Mouse (Mus musculus) layer of hippocampus, postnatal 25 days (tissue): ENCODE data around the gene Hist1h1e. TPM values are rescaled to one million over a fixed set of nuclear protein-coding genes. Genes with fewer than 3 reads are reported as not detected.
"Not testable (repeated sequence)": the region's sequence is repeated elsewhere in the genome, so short reads cannot be mapped to it uniquely, and the experiment has no call there.

Experiments
- DNase-seq, 2 experiments: peaks; one replicate each; pipeline ENCODE4 v3.0.0; 2022; ENCODE audit warnings: mixed read lengths in 2 of 2, low spot score in 1 of 2; ENCODE audit errors: extremely low spot score in 1 of 2
- microRNA-seq, 2 experiments: library from miRNA; unstranded; fragments of <30 nt; microRNA quantifications; one replicate each; pipeline ENCODE4 v1.2.0; 2021
- total RNA-seq, 2 experiments: library from RNA; stranded (reverse); gene quantifications; 2 replicates each; pipeline ENCODE4 v1.2.3; 2021

The Hist1h1e gene
- total RNA-seq, 2 experiments from 2014 or later = 45.8 to 59.4 TPM

DNA sequence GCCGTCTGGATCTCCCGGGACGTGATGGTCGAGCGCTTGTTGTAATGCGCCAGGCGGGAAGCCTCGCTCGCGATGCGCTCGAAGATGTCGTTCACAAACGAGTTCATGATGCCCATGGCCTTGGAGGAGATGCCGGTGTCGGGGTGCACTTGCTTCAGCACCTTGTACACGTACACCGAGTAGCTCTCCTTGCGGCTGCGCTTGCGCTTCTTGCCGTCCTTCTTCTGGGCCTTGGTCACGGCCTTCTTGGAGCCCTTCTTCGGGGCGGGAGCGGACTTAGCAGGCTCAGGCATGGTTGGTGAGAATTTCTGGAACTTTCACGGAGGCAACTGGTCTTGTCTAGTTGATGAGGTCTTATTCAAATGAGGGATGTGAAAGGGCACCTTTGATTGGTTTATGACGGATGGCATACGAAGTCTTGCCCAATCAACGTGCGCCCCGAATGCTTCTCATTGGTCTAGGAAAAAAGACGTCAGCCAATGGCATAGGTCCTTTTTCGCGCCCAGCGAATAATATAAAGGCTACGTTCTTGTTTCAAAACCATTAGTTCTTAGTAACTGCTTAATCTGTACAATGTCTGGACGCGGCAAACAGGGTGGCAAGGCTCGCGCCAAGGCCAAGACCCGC is 48.3 kb downstream of the Hist1h1e start, which contains the start of the genes Hist1h2bf and Hist1h2ad:
TSS of gene Hist1h2bf (minus strand) at position 299 of the 627 bp plus-strand sequence.
TSS of gene Hist1h2ad (plus strand) at position 484 of the 627 bp plus-strand sequence.
- peak; percentile 73 to 75 for DNase-seq

DNA sequence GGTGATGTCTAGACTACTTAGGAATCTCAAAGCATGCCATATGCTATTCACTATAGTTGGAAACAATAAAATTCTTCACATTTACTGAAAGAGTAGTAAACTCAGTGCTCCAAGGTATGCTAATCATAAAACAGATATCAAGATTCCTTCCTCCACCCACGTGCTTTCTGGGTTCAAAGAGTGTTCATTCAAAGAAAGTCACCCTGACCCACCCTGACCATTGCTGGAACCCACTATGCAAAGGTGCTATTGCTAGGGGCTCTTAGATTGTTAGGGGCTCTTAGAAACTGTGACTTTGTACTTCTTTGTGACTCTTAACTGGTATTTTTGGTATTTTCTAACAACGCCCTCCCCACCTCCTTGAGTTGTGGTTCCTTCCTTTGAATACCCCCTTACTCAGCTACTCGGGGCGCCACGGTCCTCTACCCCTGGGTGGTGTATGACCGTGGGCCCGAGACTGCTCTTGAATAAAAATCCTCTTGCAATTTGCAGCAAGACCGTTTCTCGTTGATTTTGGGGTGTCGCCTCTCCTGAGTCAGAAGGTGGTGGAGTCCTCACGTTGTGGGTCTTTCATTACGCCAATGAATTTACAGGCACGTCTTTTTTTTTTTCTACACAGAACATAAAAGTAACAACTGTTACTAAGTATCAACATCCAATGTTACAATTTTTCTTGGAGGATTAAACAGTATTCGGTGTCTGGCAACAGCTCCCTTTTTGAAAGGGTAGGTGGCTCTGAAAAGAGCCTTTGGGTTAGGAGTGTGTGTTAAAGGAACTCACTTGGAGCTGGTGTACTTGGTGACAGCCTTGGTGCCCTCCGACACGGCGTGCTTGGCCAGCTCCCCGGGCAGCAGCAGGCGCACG is 49.1 kb downstream of the Hist1h1e start:
- not testable (repeated sequence) for DNase-seq

DNA sequence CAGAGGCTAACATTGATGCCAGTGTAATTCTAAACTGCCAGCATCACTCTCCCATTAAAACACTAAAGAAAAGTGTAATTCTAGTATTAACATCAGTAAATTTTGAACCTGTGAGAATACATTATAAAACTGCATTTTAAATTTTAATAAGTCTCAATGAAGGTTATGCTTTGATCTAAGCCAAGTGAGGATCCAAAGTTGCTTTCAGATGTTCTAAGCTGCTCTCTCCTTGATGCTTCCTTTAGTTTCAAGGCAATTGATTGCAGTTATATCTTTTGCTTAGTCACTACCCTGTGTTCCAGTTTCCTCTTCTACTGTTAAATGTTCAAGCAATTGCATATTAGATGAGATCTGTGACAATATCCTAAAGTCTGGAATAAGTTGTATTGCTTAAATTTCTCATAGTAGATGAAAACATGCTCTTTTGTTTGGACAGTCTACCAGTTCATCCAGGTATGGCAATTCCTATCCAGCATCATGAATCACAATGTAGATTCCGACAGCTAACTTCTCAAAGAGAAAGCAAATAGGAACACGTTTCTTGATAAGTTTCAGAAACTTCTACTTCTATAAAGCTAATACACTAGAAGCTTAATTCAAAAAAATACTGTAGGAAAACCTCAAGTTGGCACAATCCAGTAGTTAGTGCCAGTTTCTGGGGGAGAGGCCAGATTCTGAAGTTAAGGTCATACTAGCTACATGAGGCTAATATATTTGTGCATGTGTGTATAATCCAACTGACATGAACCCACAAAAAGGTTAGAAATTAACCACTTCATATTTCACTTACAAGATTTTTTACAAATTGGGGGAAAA is 49.9 kb downstream of the Hist1h1e start:
- no peak for DNase-seq

DNA sequence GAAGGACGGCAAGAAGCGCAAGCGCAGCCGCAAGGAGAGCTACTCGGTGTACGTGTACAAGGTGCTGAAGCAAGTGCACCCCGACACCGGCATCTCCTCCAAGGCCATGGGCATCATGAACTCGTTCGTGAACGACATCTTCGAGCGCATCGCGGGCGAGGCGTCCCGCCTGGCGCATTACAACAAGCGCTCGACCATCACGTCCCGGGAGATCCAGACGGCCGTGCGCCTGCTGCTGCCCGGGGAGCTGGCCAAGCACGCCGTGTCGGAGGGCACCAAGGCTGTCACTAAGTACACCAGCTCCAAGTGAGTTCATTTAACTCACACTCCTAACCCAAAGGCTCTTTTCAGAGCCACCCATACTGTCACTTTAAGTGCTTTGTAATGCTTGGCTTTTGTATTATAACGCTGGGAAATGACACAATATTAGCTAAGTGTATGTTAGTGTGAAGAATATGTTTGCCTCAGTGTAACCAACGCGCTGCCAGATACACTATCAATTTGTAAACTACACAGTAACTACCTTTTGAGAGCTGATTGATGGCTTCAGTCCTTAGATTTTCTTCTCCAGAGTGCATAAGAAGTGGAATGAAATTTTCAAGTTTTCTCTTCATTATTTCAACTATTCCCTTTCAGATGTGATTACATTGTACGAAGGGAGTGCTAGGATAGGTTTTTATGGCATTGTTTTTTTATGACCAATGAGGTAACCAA is 50.7 kb downstream of the Hist1h1e start:
- not testable (repeated sequence) for DNase-seq

DNA sequence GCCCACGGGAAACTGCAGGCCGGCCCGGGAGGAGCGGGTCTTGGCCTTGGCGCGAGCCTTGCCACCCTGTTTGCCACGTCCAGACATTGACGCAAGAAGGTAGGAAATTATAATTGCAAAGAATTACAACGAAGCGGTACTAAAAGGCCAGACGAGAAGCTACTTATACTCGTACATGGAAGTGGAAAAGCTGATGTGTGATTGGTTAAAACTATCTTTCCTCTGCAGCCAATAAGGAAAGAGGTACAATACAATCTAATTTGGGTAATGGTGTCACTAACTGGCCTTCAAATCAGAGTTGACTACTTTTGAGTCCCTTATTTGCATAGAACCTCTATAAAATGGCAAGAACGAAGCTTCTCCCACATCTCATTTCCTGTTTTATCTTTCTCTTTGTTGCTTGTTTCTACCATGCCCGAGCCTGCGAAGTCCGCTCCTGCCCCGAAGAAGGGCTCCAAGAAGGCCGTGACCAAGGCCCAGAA is 51.3 kb downstream of the Hist1h1e start, which contains the start of the genes Hist1h2ae and Hist1h2bg:
TSS of gene Hist1h2ae (minus strand) at position 199 of the 482 bp plus-strand sequence.
TSS of gene Hist1h2bg (plus strand) at position 375 of the 482 bp plus-strand sequence.
- DNase-seq = peak; percentile 43 to 69

Small RNA genes lying within 50 kb of the gene (microRNA-seq; reads per million reads assigned to microRNA genes)
- gene Gm44359 = 0 reads per million in 2 experiments
- 0 reads per million in 2 experiments for gene Gm44394

Other genes with a start within 250 kb of the Hist1h1e start
- gene Abt1, start 198.7 kb downstream of the Hist1h1e start, total RNA-seq = 1 to 10 TPM; 8.5 to 8.9 TPM
- gene Btn1a1, start 156.7 kb downstream of the Hist1h1e start, total RNA-seq = not detected
- under 1 TPM; 0.59 to 0.66 TPM for gene Btn2a2, start 133.7 kb downstream of the Hist1h1e start, total RNA-seq
- 100 to 1,000 TPM; 289 to 367 TPM for gene Hist1h4h, start 91.5 kb downstream of the Hist1h1e start, total RNA-seq
- gene Hist1h2af, start 88.7 kb downstream of the Hist1h1e start, total RNA-seq = 10 to 100 TPM in 1 of 2 experiments, 1 to 10 TPM in 1; 7.8 to 12.2 TPM
- 1 to 10 TPM; 3.6 to 5.7 TPM for gene Hist1h3g, start 87.1 kb downstream of the Hist1h1e start, total RNA-seq
- 1 to 10 TPM in 1 of 2 experiments, under 1 TPM in 1; 0.94 to 1.1 TPM for gene Hist1h2bh, start 79.2 kb downstream of the Hist1h1e start, total RNA-seq
- 10 to 100 TPM; 15.7 to 16.5 TPM for gene Hist1h3f, start 78.5 kb downstream of the Hist1h1e start, total RNA-seq
- gene Hist1h4f, start 70.9 kb downstream of the Hist1h1e start, total RNA-seq = 100 to 1,000 TPM; 127 to 164 TPM
- 1 to 10 TPM; 4.7 to 4.8 TPM for gene Hist1h1d, start 69.3 kb downstream of the Hist1h1e start, total RNA-seq
- 10 to 100 TPM; 47.8 to 50.0 TPM for gene Hist1h3e, start 60.2 kb downstream of the Hist1h1e start, total RNA-seq
- 1 to 10 TPM; 4.6 to 7.9 TPM for gene Hist1h2ae, start 51.3 kb downstream of the Hist1h1e start, total RNA-seq
- 10 to 100 TPM; 79.1 to 83.5 TPM for gene Hist1h2bg, start 51.2 kb downstream of the Hist1h1e start, total RNA-seq
- 10 to 100 TPM; 26.4 to 30.6 TPM for gene Hist1h2bf, start 48.4 kb downstream of the Hist1h1e start, total RNA-seq
- 10 to 100 TPM in 1 of 2 experiments, 1 to 10 TPM in 1; 7.1 to 11.6 TPM for gene Hist1h2ad, start 48.2 kb downstream of the Hist1h1e start, total RNA-seq
- gene Hist1h3d, start 46.8 kb downstream of the Hist1h1e start, total RNA-seq = 10 to 100 TPM; 10.0 to 14.4 TPM
- 100 to 1,000 TPM; 129 to 153 TPM for gene Hist1h4d, start 41.0 kb downstream of the Hist1h1e start, total RNA-seq
- gene Hist1h2be, start 1.4 kb downstream of the Hist1h1e start, total RNA-seq = 1 to 10 TPM; 7.1 to 8.3 TPM
- gene Hist1h2ac, start 61.4 kb upstream of the Hist1h1e start, total RNA-seq = 1 to 10 TPM; 3.1 to 3.3 TPM
- 10 to 100 TPM; 50.7 to 51.1 TPM for gene Hist1h2bc, start 61.6 kb upstream of the Hist1h1e start, total RNA-seq
- gene Hist1h1t, start 73.3 kb upstream of the Hist1h1e start, total RNA-seq = not detected
- 100 to 1,000 TPM in 1 of 2 experiments, 10 to 100 TPM in 1; 92.2 to 102 TPM for gene Hist1h4c, start 75.9 kb upstream of the Hist1h1e start, total RNA-seq
- gene Hfe, start 88.3 kb upstream of the Hist1h1e start, total RNA-seq = 1 to 10 TPM; 3.5 to 3.6 TPM
- gene Hist1h1c, start 116.2 kb upstream of the Hist1h1e start, total RNA-seq = 10 to 100 TPM; 53.2 to 69.4 TPM
- 1 to 10 TPM; 4.6 to 6.0 TPM for gene Hist1h3c, start 123.0 kb upstream of the Hist1h1e start, total RNA-seq
- gene Hist1h2bb, start 124.2 kb upstream of the Hist1h1e start, total RNA-seq = 10 to 100 TPM; 20.1 to 33.5 TPM
- gene Hist1h2ab, start 128.6 kb upstream of the Hist1h1e start, total RNA-seq = 10 to 100 TPM; 24.8 to 42.0 TPM
- gene Hist1h3b, start 129.7 kb upstream of the Hist1h1e start, total RNA-seq = 10 to 100 TPM; 12.3 to 22.8 TPM
- gene Hist1h4b, start 134.5 kb upstream of the Hist1h1e start, total RNA-seq = 10 to 100 TPM; 71.8 to 80.9 TPM
- gene Hist1h4a, start 138.7 kb upstream of the Hist1h1e start, total RNA-seq = 10 to 100 TPM; 42.9 to 58.9 TPM
- gene Hist1h3a, start 139.8 kb upstream of the Hist1h1e start, total RNA-seq = 10 to 100 TPM; 30.8 to 53.8 TPM
- gene Hist1h1a, start 141.1 kb upstream of the Hist1h1e start, total RNA-seq = 10 to 100 TPM; 15.6 to 24.5 TPM
- not detected for gene Trim38, start 147.4 kb upstream of the Hist1h1e start, total RNA-seq
- under 1 TPM in 1 of 2 experiments, not detected in 1; 0.12 TPM for gene Slc17a2, start 184.4 kb upstream of the Hist1h1e start, total RNA-seq
- not detected for gene Slc17a3, start 216.9 kb upstream of the Hist1h1e start, total RNA-seq
- gene Slc17a1, start 245.2 kb upstream of the Hist1h1e start, total RNA-seq = not detected